Mouse (Mus musculus) MEL (cell line): ENCODE measurements around the gene Usp39. TPM values are rescaled to one million over a fixed set of nuclear protein-coding genes. Genes with fewer than 3 reads are reported as not detected.

Experiments used
- DNase-seq: peaks from one replicate; pipeline ENCODE4 v3.0.0; 2011; ENCODE audit warnings: low read depth, low spot score
- H3K27ac ChIP-seq: 2 replicates; pipeline ENCODE4 v1.5.1; 2012; ENCODE audit warnings: low read depth, mild to moderate bottlenecking, control low read depth, low read length, moderate library complexity; ENCODE audit not compliant: control insufficient read depth
- H3K27me3 ChIP-seq, 2 experiments: fragments of 150-350 bp in 1 of 2; sonication (generic) in 1 of 2; 2 replicates each; pipeline ENCODE4 v1.6.1; 2012; ENCODE audit warnings: low read length in 2 of 2, mild to moderate bottlenecking in 2 of 2, improper control_type of control experiment in 1 of 2, moderate library complexity in 1 of 2; ENCODE audit not compliant: insufficient read depth in 2 of 2, control insufficient read depth in 1 of 2
- H3K36me3 ChIP-seq, 2 experiments: 2 replicates each; pipeline ENCODE4 v1.6.1; 2012 to 2014; ENCODE audit warnings: low read length in 2 of 2, improper control_type of control experiment in 1 of 2, inconsistent platforms in 1 of 2, mild to moderate bottlenecking in 1 of 2; ENCODE audit not compliant: insufficient read depth in 2 of 2, control insufficient read depth in 1 of 2
- H3K4me1 ChIP-seq, 2 experiments: fragments of 150-350 bp in 1 of 2; sonication (generic) in 1 of 2; 2 replicates each; pipeline ENCODE4 v1.6.1; 2012; ENCODE audit warnings: low read length in 2 of 2, improper control_type of control experiment in 1 of 2, mild to moderate bottlenecking in 1 of 2; ENCODE audit not compliant: insufficient read depth in 2 of 2, control insufficient read depth in 1 of 2
- H3K4me3 ChIP-seq, 2 experiments: fragments of 150-350 bp in 1 of 2; sonication (generic) in 1 of 2; 2 replicates each; pipeline ENCODE4 v1.5.1; 2012; ENCODE audit warnings: low read depth in 2 of 2, low read length in 2 of 2, mild to moderate bottlenecking in 2 of 2, moderate library complexity in 2 of 2, control low read depth in 1 of 2, improper control_type of control experiment in 1 of 2; ENCODE audit not compliant: control insufficient read depth in 1 of 2, insufficient read depth in 1 of 2
- H3K79me2 ChIP-seq: 2 replicates; pipeline ENCODE4 v1.6.1; 2012; ENCODE audit warnings: mild to moderate bottlenecking, low read length, moderate library complexity; ENCODE audit not compliant: control insufficient read depth, poor library complexity, insufficient read depth
- H3K9ac ChIP-seq: 2 replicates; pipeline ENCODE4 v1.6.1; 2012; ENCODE audit warnings: low read depth, mild to moderate bottlenecking, control low read depth, low read length, moderate library complexity; ENCODE audit not compliant: control insufficient read depth, poor library complexity, severe bottlenecking
- H3K9me3 ChIP-seq: fragments of 150-350 bp; sonication (generic); replicated peaks from 2 replicates; pipeline ENCODE4 v1.6.1; 2012; ENCODE audit warnings: mild to moderate bottlenecking, low read length, improper control_type of control experiment, moderate library complexity; ENCODE audit not compliant: insufficient read depth
- CHD1 ChIP-seq: IDR thresholded peaks from 2 replicates; pipeline ENCODE4 v1.6.1; 2012; ENCODE audit warnings: low read depth, mild to moderate bottlenecking, inconsistent platforms, low read length, improper control_type of control experiment
- CHD2 ChIP-seq: IDR thresholded peaks from 2 replicates; pipeline ENCODE4 v1.6.1; 2011; ENCODE audit warnings: low read length, improper control_type of control experiment
- E2F4 ChIP-seq: IDR thresholded peaks from 2 replicates; pipeline ENCODE4 v1.6.1; 2011; ENCODE audit warnings: low read depth, low read length, improper control_type of control experiment, borderline replicate concordance
- ELF1 ChIP-seq: IDR thresholded peaks from 2 replicates; pipeline ENCODE4 v1.6.1; 2014; ENCODE audit warnings: low read depth, mild to moderate bottlenecking, inconsistent platforms, low read length, improper control_type of control experiment, moderate library complexity
- ETS1 ChIP-seq: IDR thresholded peaks from 2 replicates; pipeline ENCODE4 v1.6.1; 2012; ENCODE audit warnings: low read depth, mild to moderate bottlenecking, inconsistent platforms, low read length, improper control_type of control experiment, moderate library complexity
- GABPA ChIP-seq: IDR thresholded peaks from 2 replicates; pipeline ENCODE4 v1.6.1; 2012; ENCODE audit warnings: low read depth, mild to moderate bottlenecking, inconsistent platforms, low read length, improper control_type of control experiment, moderate library complexity
- GATA1 ChIP-seq: IDR thresholded peaks from 2 replicates; pipeline ENCODE4 v1.6.1; 2011; ENCODE audit warnings: low read depth, low read length, improper control_type of control experiment
- HCFC1 ChIP-seq: IDR thresholded peaks from 2 replicates; pipeline ENCODE4 v1.6.1; 2012; ENCODE audit warnings: low read depth, mild to moderate bottlenecking, inconsistent platforms, low read length, improper control_type of control experiment, moderate library complexity
- JUND ChIP-seq: IDR thresholded peaks from 2 replicates; pipeline ENCODE4 v1.6.1; 2011; ENCODE audit warnings: low read depth, mild to moderate bottlenecking, improper control_type of control experiment, low read length
- KAT2A ChIP-seq: conservative IDR thresholded peaks from 2 replicates; pipeline ENCODE4 v1.6.1; 2012; ENCODE audit warnings: low read depth, low read length, improper control_type of control experiment, inconsistent platforms
- MAX ChIP-seq: IDR thresholded peaks from 2 replicates; pipeline ENCODE4 v1.6.1; 2011; ENCODE audit warnings: low read length, improper control_type of control experiment
- MAZ ChIP-seq: IDR thresholded peaks from 2 replicates; pipeline ENCODE4 v1.6.1; 2012; ENCODE audit warnings: low read depth, mild to moderate bottlenecking, inconsistent platforms, low read length, improper control_type of control experiment
- MEF2A ChIP-seq: IDR thresholded peaks from 2 replicates; pipeline ENCODE4 v1.6.1; 2014; ENCODE audit warnings: low read depth, mild to moderate bottlenecking, inconsistent platforms, low read length, improper control_type of control experiment; ENCODE audit not compliant: poor library complexity, insufficient replicate concordance, severe bottlenecking; ENCODE audit errors: extremely low read depth
- MXI1 ChIP-seq: IDR thresholded peaks from 2 replicates; pipeline ENCODE4 v1.6.1; 2011; ENCODE audit warnings: mild to moderate bottlenecking, low read depth, low read length, improper control_type of control experiment
- MYB ChIP-seq: IDR thresholded peaks from 2 replicates; pipeline ENCODE4 v1.6.1; 2011; ENCODE audit warnings: mild to moderate bottlenecking, low read depth, low read length, improper control_type of control experiment
- MYC ChIP-seq: IDR thresholded peaks from 2 replicates; pipeline ENCODE4 v1.6.1; 2011; ENCODE audit warnings: low read depth, mild to moderate bottlenecking, low read length, improper control_type of control experiment, moderate library complexity
- NELFE ChIP-seq: IDR thresholded peaks from 2 replicates; pipeline ENCODE4 v1.6.1; 2011; ENCODE audit warnings: low read depth, low read length, improper control_type of control experiment
- POLR2A ChIP-seq, 2 experiments: IDR thresholded peaks; 2 replicates each; pipeline ENCODE4 v1.6.1; 2011 to 2012; ENCODE audit warnings: low read length in 2 of 2, mild to moderate bottlenecking in 2 of 2, control low read depth in 1 of 2, improper control_type of control experiment in 1 of 2, low read depth in 1 of 2, moderate library complexity in 1 of 2; ENCODE audit not compliant: control insufficient read depth in 1 of 2, insufficient read depth in 1 of 2, poor library complexity in 1 of 2
- POLR2AphosphoS2 ChIP-seq: IDR thresholded peaks from 2 replicates; pipeline ENCODE4 v1.6.1; 2011; ENCODE audit warnings: low read length, improper control_type of control experiment
- RCOR1 ChIP-seq: IDR thresholded peaks from 2 replicates; pipeline ENCODE4 v1.6.1; 2012; ENCODE audit warnings: low read depth, mild to moderate bottlenecking, inconsistent platforms, low read length, improper control_type of control experiment
- SIN3A ChIP-seq: IDR thresholded peaks from 2 replicates; pipeline ENCODE4 v1.6.1; 2012; ENCODE audit warnings: low read length, improper control_type of control experiment, inconsistent platforms
- SMC3 ChIP-seq: IDR thresholded peaks from 2 replicates; pipeline ENCODE4 v1.6.1; 2011; ENCODE audit warnings: low read depth, low read length, improper control_type of control experiment
- UBTF ChIP-seq: IDR thresholded peaks from 2 replicates; pipeline ENCODE4 v1.6.1; 2012; ENCODE audit warnings: low read depth, mild to moderate bottlenecking, inconsistent platforms, low read length, improper control_type of control experiment, moderate library complexity, borderline replicate concordance; ENCODE audit not compliant: insufficient read depth
- USF2 ChIP-seq, 2 experiments: IDR thresholded peaks; 2 replicates each; pipeline ENCODE4 v1.6.1; 2011 to 2012; ENCODE audit warnings: improper control_type of control experiment in 2 of 2, low read length in 2 of 2, borderline replicate concordance in 1 of 2, inconsistent platforms in 1 of 2, low read depth in 1 of 2, mild to moderate bottlenecking in 1 of 2; ENCODE audit not compliant: insufficient read depth in 1 of 2
- ZMIZ1 ChIP-seq: IDR thresholded peaks from 2 replicates; pipeline ENCODE4 v1.6.1; 2012; ENCODE audit warnings: low read depth, mild to moderate bottlenecking, inconsistent platforms, low read length, improper control_type of control experiment, moderate library complexity
- ZNF384 ChIP-seq: IDR thresholded peaks from 2 replicates; pipeline ENCODE4 v1.6.1; 2012; ENCODE audit warnings: low read depth, mild to moderate bottlenecking, inconsistent platforms, low read length, improper control_type of control experiment
- polyA plus RNA-seq, 2 experiments: library from polyadenylated mRNA; stranded (reverse) in 1 of 2; unstranded in 1 of 2; fragments of >175 nt in 1 of 2; fragments of >200 nt in 1 of 2; gene quantifications; 2 replicates each; pipeline versions ENCODE4 v1.2.1 to v1.2.4; 2012; ENCODE audit warnings: low replicate concordance in 2 of 2, low read depth in 1 of 2; ENCODE audit not compliant: insufficient read length in 2 of 2, insufficient read depth in 1 of 2, missing spikeins in 1 of 2
- total RNA-seq: library from RNA; depleted of rRNA; stranded (reverse); fragments of 300-350 nt; gene quantifications from 2 replicates; pipeline ENCODE4 v1.2.3, GENCODE M21; 2012

Gene Usp39
- total and polyA plus RNA-seq, 3 experiments, result 103 to 106 TPM; not detected in 1

DNA sequence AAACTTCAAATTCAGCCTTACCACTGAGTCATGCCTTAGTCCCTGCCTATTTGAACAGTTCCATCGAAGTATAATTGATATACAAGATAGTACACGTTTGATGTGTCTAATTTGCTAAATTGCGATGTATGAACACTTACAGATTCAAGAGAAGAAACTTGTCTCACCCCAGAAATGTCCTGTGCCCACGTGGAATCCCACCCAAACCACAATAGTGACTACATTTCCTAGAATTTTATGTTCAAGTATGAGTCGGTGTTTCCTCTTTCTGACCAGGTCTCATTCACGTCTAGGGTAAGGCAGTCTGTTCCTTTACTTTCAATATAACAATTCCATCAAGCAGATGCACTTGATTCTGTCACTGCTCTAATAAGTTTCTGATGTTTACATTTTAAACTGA, 649 bp upstream of the Usp39 start:
- peak overlapping the region; percentile 22 to 74; a peak in 3 of 4 replicates for H3K4me3 ChIP-seq
- peak overlapping the region; percentile 99 for H3K9ac ChIP-seq
- H3K9me3 ChIP-seq, result no peaks in the 10 kb centered on the region
- TF ChIP-seq MAX, result peak; percentile 71
- no peak for TF ChIP-seq CHD1
- no peak for TF ChIP-seq MEF2A
- no peak for TF ChIP-seq POLR2A (IDR thresholded peaks at IDR 0.05; ENCODE audit: control insufficient read depth in 1 of 2, insufficient read depth in 1 of 2, low read depth in 1 of 2, low read length in 2 of 2, poor library complexity in 1 of 2)
- TF ChIP-seq ETS1, result no peak
- no peak for TF ChIP-seq RCOR1
- TF ChIP-seq ELF1, result no peak
- no peak for TF ChIP-seq NELFE
- no peak for TF ChIP-seq SMC3
- peak; percentile 92 for TF ChIP-seq MYC
- no peak for TF ChIP-seq POLR2AphosphoS2
- no peak for TF ChIP-seq JUND
- no peak for TF ChIP-seq CHD2
- TF ChIP-seq MXI1, result peak; percentile 44
- no peak for TF ChIP-seq KAT2A
- no peak for TF ChIP-seq GATA1
- TF ChIP-seq USF2 (IDR thresholded peaks at IDR 0.05; ENCODE audit: borderline replicate concordance in 1 of 2, insufficient read depth in 1 of 2, low read depth in 1 of 2, low read length in 2 of 2), result no peak
- no peak for TF ChIP-seq ZNF384
- no peak for TF ChIP-seq ZMIZ1
- no peak for TF ChIP-seq HCFC1
- no peak for TF ChIP-seq MYB
- no peak for TF ChIP-seq UBTF
- no peak for TF ChIP-seq E2F4
- TF ChIP-seq GABPA, result no peak
- TF ChIP-seq MAZ, result no peak
- TF ChIP-seq SIN3A, result no peak; the same call in 1 of the 2 replicates
- no peaks in the 10 kb centered on the region for H3K27me3 ChIP-seq
- H3K79me2 ChIP-seq, result peaks cover 55% of the 10 kb centered on the region
- H3K4me1 ChIP-seq, result peaks cover 16 to 23% of the 10 kb centered on the region in 2 experiments
- peak overlapping the region; percentile 97 for H3K27ac ChIP-seq
- peaks cover 0 to 31% of the 10 kb centered on the region in 2 experiments; a peak in 2 of 4 replicates for H3K36me3 ChIP-seq
- peak; percentile 77 for DNase-seq
